Mouse (Mus musculus): ENCODE results near the gene Tst. TPM values are rescaled to one million over a fixed set of nuclear protein-coding genes. Genes with fewer than 3 reads are reported as not detected.

Tst gene
- polyA plus RNA-seq, 1 experiment: 9.8 TPM

DNA sequence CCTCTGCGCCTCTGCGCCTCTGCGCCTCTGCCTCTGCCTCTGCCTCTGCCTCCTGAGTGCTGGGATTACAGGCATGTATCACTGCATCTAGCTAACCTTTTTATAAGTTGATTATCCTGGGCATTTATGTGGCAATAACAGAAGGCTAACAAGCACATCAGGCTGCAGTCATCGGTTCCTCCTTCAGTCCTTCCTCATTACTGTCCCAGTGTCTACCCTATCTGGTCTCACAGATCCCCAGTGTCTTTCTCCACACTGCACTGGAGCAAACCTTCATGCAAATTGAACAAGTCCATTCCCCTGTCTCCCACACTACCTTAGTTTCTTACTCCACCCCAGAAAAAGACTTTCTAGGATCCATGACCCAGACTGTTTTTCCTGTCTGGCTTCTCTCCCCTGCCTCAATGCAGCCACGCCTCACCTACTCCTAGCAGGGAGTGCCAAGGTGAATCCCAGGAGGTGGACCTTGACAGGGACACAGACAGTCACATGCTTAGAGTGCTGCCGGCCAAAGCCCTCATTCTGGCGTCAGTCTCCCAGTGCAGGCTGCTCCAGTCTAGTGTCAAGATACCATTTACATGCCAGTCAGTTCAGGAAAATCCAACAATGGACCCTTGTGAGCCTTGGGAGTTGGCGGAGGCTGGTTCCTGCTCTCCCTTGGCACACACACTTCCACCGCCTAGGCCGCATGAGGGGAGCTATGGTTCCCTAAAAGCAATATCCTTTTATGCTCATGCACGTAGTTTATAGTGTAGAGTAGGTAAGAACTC, 22.1 kb downstream of the Tst start:
- H3ac ChIP-seq (ENCODE audit: control insufficient read depth, insufficient read length): no peak overlapping the region
- TF ChIP-seq CEBPB (IDR thresholded peaks at IDR 0.05; ENCODE audit: insufficient read depth, poor library complexity, severe bottlenecking) (no peak), MAX (IDR thresholded peaks at IDR 0.05; ENCODE audit: low read depth) (no peak), POLR2AphosphoS2 (IDR thresholded peaks at IDR 0.05; ENCODE audit: insufficient read length, low read depth) (no peak), MYOD1 (IDR thresholded peaks at IDR 0.05; ENCODE audit: control insufficient read depth in 1 of 3, insufficient read length in 2 of 3, low read depth in 2 of 3) (no peak), USF1 (IDR thresholded peaks at IDR 0.05; ENCODE audit: low read depth) (no peak), REST (IDR thresholded peaks at IDR 0.05; ENCODE audit: insufficient read depth, insufficient read length) (no peak), MYOG (IDR thresholded peaks at IDR 0.05; ENCODE audit: control insufficient read depth in 1 of 3, insufficient read depth in 1 of 3, insufficient read length in 2 of 3, low read depth in 2 of 3) (no peak), E2F4 (IDR thresholded peaks at IDR 0.05; ENCODE audit: insufficient read depth) (no peak), TCF12 (IDR thresholded peaks at IDR 0.05; ENCODE audit: insufficient read depth, poor library complexity, severe bottlenecking) (no peak), SRF (IDR thresholded peaks at IDR 0.05; ENCODE audit: control insufficient read depth, insufficient read length, low read depth) (no peak), POLR2A (IDR thresholded peaks at IDR 0.05; ENCODE audit: insufficient read length, low read depth) (no peak), TCF3 (IDR thresholded peaks at IDR 0.05; ENCODE audit: insufficient read length, low read depth) (no peak)
- no peak overlapping the region for H3K4me2 ChIP-seq (ENCODE audit: low read depth)
- H3K36me3 ChIP-seq (ENCODE audit: control insufficient read depth, insufficient read depth): no peaks in the 10 kb centered on the region
- H3K79me2 ChIP-seq (ENCODE audit: control insufficient read depth, insufficient read depth): no peaks in the 10 kb centered on the region
- peaks cover 23% of the 10 kb centered on the region for H3K27me3 ChIP-seq (ENCODE audit: control insufficient read depth, insufficient read depth, insufficient read length)
- no peak overlapping the region for H3K4me3 ChIP-seq

DNA sequence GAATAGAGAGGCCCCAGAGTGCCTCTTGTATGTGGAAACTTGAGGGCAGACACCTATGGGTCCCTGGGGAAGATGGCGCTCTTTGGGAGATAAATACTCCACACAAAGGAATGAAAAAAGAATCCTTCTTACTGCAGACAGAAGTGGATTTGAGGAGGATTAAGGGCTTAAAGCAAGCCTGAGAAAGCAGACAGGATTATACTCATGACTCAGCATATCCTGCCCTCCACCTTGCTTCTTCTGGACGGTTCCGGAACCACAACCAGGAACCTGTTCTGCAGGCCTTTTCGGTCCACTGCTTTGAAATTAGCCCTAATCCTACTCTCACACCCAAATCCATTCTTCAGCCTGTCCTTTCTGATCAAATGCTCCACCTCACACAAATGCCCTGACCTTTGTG, 23.6 kb downstream of the Tst start:
- Histone ChIP-seq H3K27me3 (ENCODE audit: control insufficient read depth, insufficient read depth, insufficient read length) (peaks cover 38% of the 10 kb centered on the region), H3K4me3 (no peak overlapping the region), H3K36me3 (ENCODE audit: control insufficient read depth, insufficient read depth) (no peaks in the 10 kb centered on the region), H3K79me2 (ENCODE audit: control insufficient read depth, insufficient read depth) (no peaks in the 10 kb centered on the region), H3ac (ENCODE audit: control insufficient read depth, insufficient read length) (no peak overlapping the region), H3K4me2 (ENCODE audit: low read depth) (no peak overlapping the region)
- TF ChIP-seq E2F4 (IDR thresholded peaks at IDR 0.05; ENCODE audit: insufficient read depth) (no peak), TCF3 (IDR thresholded peaks at IDR 0.05; ENCODE audit: insufficient read length, low read depth) (no peak), CEBPB (IDR thresholded peaks at IDR 0.05; ENCODE audit: insufficient read depth, poor library complexity, severe bottlenecking) (no peak), TCF12 (IDR thresholded peaks at IDR 0.05; ENCODE audit: insufficient read depth, poor library complexity, severe bottlenecking) (no peak), REST (IDR thresholded peaks at IDR 0.05; ENCODE audit: insufficient read depth, insufficient read length) (no peak), SRF (IDR thresholded peaks at IDR 0.05; ENCODE audit: control insufficient read depth, insufficient read length, low read depth) (no peak), POLR2A (IDR thresholded peaks at IDR 0.05; ENCODE audit: insufficient read length, low read depth) (no peak), MYOD1 (IDR thresholded peaks at IDR 0.05; ENCODE audit: control insufficient read depth in 1 of 3, insufficient read length in 2 of 3, low read depth in 2 of 3) (no peak), USF1 (IDR thresholded peaks at IDR 0.05; ENCODE audit: low read depth) (no peak), MYOG (IDR thresholded peaks at IDR 0.05; ENCODE audit: control insufficient read depth in 1 of 3, insufficient read depth in 1 of 3, insufficient read length in 2 of 3, low read depth in 2 of 3) (no peak), POLR2AphosphoS2 (IDR thresholded peaks at IDR 0.05; ENCODE audit: insufficient read length, low read depth) (no peak), MAX (IDR thresholded peaks at IDR 0.05; ENCODE audit: low read depth) (no peak)

DNA sequence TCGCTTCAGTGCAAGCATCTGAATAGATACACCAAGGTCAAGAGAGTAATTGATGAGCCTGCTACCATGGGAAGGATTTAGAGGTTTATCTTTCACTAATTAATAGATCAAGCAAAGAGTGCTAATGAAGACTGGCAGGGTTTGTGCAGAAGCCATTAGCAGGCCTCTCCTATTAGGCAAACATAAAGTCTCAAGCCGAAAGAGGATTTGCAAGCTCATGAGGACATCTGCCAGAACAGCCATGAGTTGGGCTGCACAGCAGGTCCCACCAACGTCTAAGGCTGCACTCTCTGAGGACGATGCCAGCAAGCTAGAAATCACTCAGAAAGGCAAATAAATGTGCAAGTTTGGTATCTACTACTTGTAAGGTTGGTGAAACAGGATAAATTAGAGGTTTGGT, 25.0 kb downstream of the Tst start:
- Histone ChIP-seq H3K27me3 (ENCODE audit: control insufficient read depth, insufficient read depth, insufficient read length) (peaks cover 37% of the 10 kb centered on the region), H3K4me2 (ENCODE audit: low read depth) (no peak overlapping the region), H3K79me2 (ENCODE audit: control insufficient read depth, insufficient read depth) (no peaks in the 10 kb centered on the region), H3K36me3 (ENCODE audit: control insufficient read depth, insufficient read depth) (no peaks in the 10 kb centered on the region), H3K4me3 (no peak overlapping the region), H3ac (ENCODE audit: control insufficient read depth, insufficient read length) (no peak overlapping the region)
- TF ChIP-seq MAX (IDR thresholded peaks at IDR 0.05; ENCODE audit: low read depth) (no peak), MYOD1 (IDR thresholded peaks at IDR 0.05; ENCODE audit: control insufficient read depth in 1 of 3, insufficient read length in 2 of 3, low read depth in 2 of 3) (no peak), POLR2A (IDR thresholded peaks at IDR 0.05; ENCODE audit: insufficient read length, low read depth) (no peak), TCF12 (IDR thresholded peaks at IDR 0.05; ENCODE audit: insufficient read depth, poor library complexity, severe bottlenecking) (no peak), E2F4 (IDR thresholded peaks at IDR 0.05; ENCODE audit: insufficient read depth) (no peak), MYOG (IDR thresholded peaks at IDR 0.05; ENCODE audit: control insufficient read depth in 1 of 3, insufficient read depth in 1 of 3, insufficient read length in 2 of 3, low read depth in 2 of 3) (no peak), CEBPB (IDR thresholded peaks at IDR 0.05; ENCODE audit: insufficient read depth, poor library complexity, severe bottlenecking) (no peak), USF1 (IDR thresholded peaks at IDR 0.05; ENCODE audit: low read depth) (no peak), SRF (IDR thresholded peaks at IDR 0.05; ENCODE audit: control insufficient read depth, insufficient read length, low read depth) (no peak), REST (IDR thresholded peaks at IDR 0.05; ENCODE audit: insufficient read depth, insufficient read length) (no peak), TCF3 (IDR thresholded peaks at IDR 0.05; ENCODE audit: insufficient read length, low read depth) (no peak)

DNA sequence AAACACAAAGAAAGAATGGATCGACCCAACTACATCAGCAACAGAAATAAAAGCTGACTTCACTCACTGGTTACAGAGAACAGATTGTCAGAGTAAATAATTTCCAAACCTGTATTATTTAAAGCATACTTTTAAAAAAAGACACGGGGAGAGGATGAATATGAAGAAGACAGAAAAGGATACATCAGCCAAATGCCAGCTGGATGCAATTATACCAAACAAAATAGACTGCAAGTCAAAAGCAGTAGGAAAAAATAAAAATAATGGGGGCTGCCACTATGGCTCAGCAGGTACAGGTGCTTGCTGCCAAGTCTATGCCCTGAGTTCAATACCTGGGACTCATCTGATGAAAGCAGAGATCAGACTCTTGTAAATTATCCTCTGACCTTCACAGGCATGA, 25.5 kb downstream of the Tst start:
- H3K4me3 ChIP-seq: no peak overlapping the region
- no peaks in the 10 kb centered on the region for H3K36me3 ChIP-seq (ENCODE audit: control insufficient read depth, insufficient read depth)
- H3K79me2 ChIP-seq (ENCODE audit: control insufficient read depth, insufficient read depth): no peaks in the 10 kb centered on the region
- TF ChIP-seq TCF12 (IDR thresholded peaks at IDR 0.05; ENCODE audit: insufficient read depth, poor library complexity, severe bottlenecking): no peak
- no peak for TF ChIP-seq CEBPB (IDR thresholded peaks at IDR 0.05; ENCODE audit: insufficient read depth, poor library complexity, severe bottlenecking)
- no peak for TF ChIP-seq E2F4 (IDR thresholded peaks at IDR 0.05; ENCODE audit: insufficient read depth)
- no peak for TF ChIP-seq USF1 (IDR thresholded peaks at IDR 0.05; ENCODE audit: low read depth)
- TF ChIP-seq TCF3 (IDR thresholded peaks at IDR 0.05; ENCODE audit: insufficient read length, low read depth): no peak
- TF ChIP-seq MAX (IDR thresholded peaks at IDR 0.05; ENCODE audit: low read depth): no peak
- no peak for TF ChIP-seq POLR2AphosphoS2 (IDR thresholded peaks at IDR 0.05; ENCODE audit: insufficient read length, low read depth)
- TF ChIP-seq POLR2A (IDR thresholded peaks at IDR 0.05; ENCODE audit: insufficient read length, low read depth): no peak
- no peak for TF ChIP-seq MYOG (IDR thresholded peaks at IDR 0.05; ENCODE audit: control insufficient read depth in 1 of 3, insufficient read depth in 1 of 3, insufficient read length in 2 of 3, low read depth in 2 of 3)
- no peak for TF ChIP-seq MYOD1 (IDR thresholded peaks at IDR 0.05; ENCODE audit: control insufficient read depth in 1 of 3, insufficient read length in 2 of 3, low read depth in 2 of 3)
- no peak for TF ChIP-seq SRF (IDR thresholded peaks at IDR 0.05; ENCODE audit: control insufficient read depth, insufficient read length, low read depth)
- TF ChIP-seq REST (IDR thresholded peaks at IDR 0.05; ENCODE audit: insufficient read depth, insufficient read length): no peak
- peaks cover 40% of the 10 kb centered on the region for H3K27me3 ChIP-seq (ENCODE audit: control insufficient read depth, insufficient read depth, insufficient read length)
- no peak overlapping the region for H3K4me2 ChIP-seq (ENCODE audit: low read depth)
- H3ac ChIP-seq (ENCODE audit: control insufficient read depth, insufficient read length): no peak overlapping the region
